Mouse (Mus musculus): ENCODE results near the gene Znhit3. TPM values are rescaled to one million over a fixed set of nuclear protein-coding genes. Genes with fewer than 3 reads are reported as not detected.

Znhit3 gene
- polyA plus RNA-seq, 1 experiment from 2014 or later: 63.8 TPM

DNA sequence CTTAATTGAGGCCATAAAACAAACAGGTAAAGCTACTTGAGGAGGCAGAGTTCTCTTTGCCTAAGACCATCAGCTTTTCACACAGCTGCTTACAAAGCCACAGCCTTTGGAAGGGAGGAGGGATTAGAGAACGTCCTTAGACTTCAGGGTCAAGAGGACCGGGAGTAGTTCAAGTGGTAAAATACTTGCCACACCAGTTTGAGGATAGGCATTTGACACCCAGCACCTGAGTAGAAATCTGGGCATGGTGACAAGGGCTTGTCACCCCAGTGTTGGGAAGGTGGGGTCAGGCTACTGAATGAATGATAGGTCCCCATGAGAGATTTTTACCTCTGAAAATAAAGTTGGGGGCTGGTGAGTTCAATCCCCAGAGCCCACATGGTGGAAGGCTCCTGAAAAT lies 36.4 kb upstream of the Znhit3 start:
- 58% methylated on average over 2 of the region's 2 CpGs for WGBS
- Histone ChIP-seq H3K4me1 (peaks cover 3% of the 10 kb centered on the region; the same call in 1 of the 2 replicates), H3K9me3 (no peaks in the 10 kb centered on the region), H3K9ac (no peak overlapping the region), H3K27me3 (peaks cover 19% of the 10 kb centered on the region), H3K4me2 (replicated peaks) (no peak overlapping the region), H3K36me3 (no peaks in the 10 kb centered on the region), H3K4me3 (no peak overlapping the region), H3K27ac (no peak overlapping the region)
- no peak for ATAC-seq (ENCODE audit: insufficient number of reproducible peaks, insufficient read depth, low FRiP score, low TSS enrichment)

DNA sequence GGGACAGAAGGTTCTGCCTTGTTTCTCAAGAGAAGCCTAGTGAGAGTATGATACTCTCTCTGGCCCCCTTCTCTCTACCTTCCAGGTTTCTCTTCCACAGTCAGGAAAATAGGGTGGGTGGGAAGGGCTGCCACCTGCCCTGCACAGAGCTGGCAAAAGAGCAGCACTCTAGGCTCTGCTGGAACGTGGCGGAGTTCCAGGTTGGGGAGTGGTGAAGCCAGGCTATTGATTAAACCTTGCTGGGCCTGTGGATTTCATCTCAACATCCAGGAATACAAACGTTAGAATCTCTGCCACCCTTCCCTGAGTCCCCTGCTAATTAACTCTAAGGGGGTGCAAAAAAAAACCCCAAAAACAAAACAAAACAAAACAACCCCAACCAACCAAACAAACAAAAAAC lies 32.4 kb upstream of the Znhit3 start:
- Histone ChIP-seq H3K36me3 (no peaks in the 10 kb centered on the region), H3K27me3 (peaks cover 19% of the 10 kb centered on the region), H3K9me3 (no peaks in the 10 kb centered on the region), H3K4me2 (replicated peaks) (no peak overlapping the region), H3K4me3 (no peak overlapping the region), H3K4me1 (0 out of 2 replicates have a peak, but pooled peaks cover 6% of the 10 kb centered on the region), H3K27ac (no peak overlapping the region), H3K9ac (no peak overlapping the region)
- 52% methylated on average over 3 of the region's 3 CpGs for WGBS
- ATAC-seq (ENCODE audit: insufficient number of reproducible peaks, insufficient read depth, low FRiP score, low TSS enrichment): no peak

DNA sequence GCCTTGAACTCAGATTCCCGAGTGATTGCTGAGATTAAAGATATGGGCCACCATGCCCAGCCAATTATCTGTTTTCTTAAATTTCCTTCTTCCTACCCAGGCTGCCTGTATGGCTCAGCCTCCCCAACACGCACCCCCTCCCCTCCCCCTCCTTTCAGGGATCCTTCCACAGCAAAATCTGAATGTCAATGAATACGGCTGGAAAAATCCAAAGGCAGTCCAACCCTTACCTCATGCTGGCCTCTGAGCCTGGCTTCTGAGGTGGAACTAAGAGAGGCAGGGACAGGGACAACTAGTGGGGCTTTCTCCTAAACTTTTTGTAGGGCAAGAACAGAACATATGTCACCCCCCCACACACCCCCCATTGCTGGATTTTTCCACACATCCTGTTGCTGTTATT lies 31.9 kb upstream of the Znhit3 start:
- 45% methylated on average over 3 of the region's 3 CpGs for WGBS
- no peak overlapping the region for H3K27ac ChIP-seq
- no peak overlapping the region for H3K9ac ChIP-seq
- no peak for ATAC-seq (ENCODE audit: insufficient number of reproducible peaks, insufficient read depth, low FRiP score, low TSS enrichment)
- H3K36me3 ChIP-seq: no peaks in the 10 kb centered on the region
- H3K4me3 ChIP-seq: no peak overlapping the region
- H3K4me2 ChIP-seq (replicated peaks): no peak overlapping the region
- peaks cover 19% of the 10 kb centered on the region for H3K27me3 ChIP-seq
- H3K9me3 ChIP-seq: no peaks in the 10 kb centered on the region
- 0 out of 2 replicates have a peak, but pooled peaks cover 6% of the 10 kb centered on the region for H3K4me1 ChIP-seq

- peaks cover 19% of the 10 kb centered on the region for H3K27me3 ChIP-seq
- H3K4me1 ChIP-seq: 0 out of 2 replicates have a peak, but pooled peaks cover 6% of the 10 kb centered on the region
- H3K4me3 ChIP-seq: no peak overlapping the region
- WGBS: 76% methylated on average over 6 of the region's 6 CpGs
- no peak for ATAC-seq (ENCODE audit: insufficient number of reproducible peaks, insufficient read depth, low FRiP score, low TSS enrichment)
- H3K36me3 ChIP-seq: no peaks in the 10 kb centered on the region
- no peak overlapping the region for H3K4me2 ChIP-seq (replicated peaks)
- no peak overlapping the region for H3K27ac ChIP-seq
- H3K9me3 ChIP-seq: no peaks in the 10 kb centered on the region
- no peak overlapping the region for H3K9ac ChIP-seq
These were observed 31.0 kb upstream of the Znhit3 start for GRCm38 (mm10) chr11:84947206-84947605.

DNA sequence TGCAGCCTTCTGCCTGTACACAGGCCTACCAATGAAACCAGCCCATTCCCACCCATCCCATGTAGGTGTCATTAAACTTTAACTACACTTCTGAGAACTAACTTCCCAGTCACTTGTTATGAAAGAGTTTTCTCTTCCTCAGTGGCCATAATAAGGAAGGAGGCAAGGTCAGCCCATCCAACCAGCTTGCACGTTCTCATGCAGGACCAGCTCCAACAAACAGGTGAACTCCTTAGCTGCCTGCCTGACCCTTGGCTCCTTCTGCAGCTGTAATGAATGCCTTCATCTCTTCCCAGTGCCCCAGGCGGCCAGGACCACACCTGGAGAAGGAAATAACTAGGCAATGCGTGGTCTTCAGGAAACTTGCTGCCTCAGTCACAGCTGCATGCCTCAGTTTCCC lies 29.7 kb upstream of the Znhit3 start:
- Histone ChIP-seq H3K36me3 (no peaks in the 10 kb centered on the region), H3K9ac (no peak overlapping the region), H3K27ac (no peak overlapping the region), H3K4me3 (no peak overlapping the region), H3K27me3 (peaks cover 19% of the 10 kb centered on the region), H3K4me1 (0 out of 2 replicates have a peak, but pooled peaks cover 6% of the 10 kb centered on the region), H3K9me3 (no peaks in the 10 kb centered on the region), H3K4me2 (replicated peaks) (no peak overlapping the region)
- ATAC-seq (ENCODE audit: insufficient number of reproducible peaks, insufficient read depth, low FRiP score, low TSS enrichment): no peak
- WGBS: 42% methylated on average over 3 of the region's 3 CpGs

GRCm38 (mm10) chr11:84944639-84945435 lies 28.7 kb upstream of the Znhit3 start:
- 0 out of 2 replicates have a peak, but pooled peaks cover 6% of the 10 kb centered on the region for H3K4me1 ChIP-seq
- no peak overlapping the region for H3K9ac ChIP-seq
- H3K4me2 ChIP-seq (replicated peaks): no peak overlapping the region
- H3K27ac ChIP-seq: no peak overlapping the region
- H3K4me3 ChIP-seq: no peak overlapping the region
- no peaks in the 10 kb centered on the region for H3K36me3 ChIP-seq
- no peaks in the 10 kb centered on the region for H3K9me3 ChIP-seq
- peaks cover 19% of the 10 kb centered on the region for H3K27me3 ChIP-seq
- whole genome bisulfite sequencing: 2% methylated on average over 12 of the region's 12 CpGs
- no peak for ATAC-seq (ENCODE audit: insufficient number of reproducible peaks, insufficient read depth, low FRiP score, low TSS enrichment)

- H3K27me3 ChIP-seq: peaks cover 19% of the 10 kb centered on the region
- H3K9me3 ChIP-seq: no peaks in the 10 kb centered on the region
- no peak for ATAC-seq (ENCODE audit: insufficient number of reproducible peaks, insufficient read depth, low FRiP score, low TSS enrichment)
- under 1% methylated on average over 15 of the region's 15 CpGs for WGBS
- no peak overlapping the region for H3K4me3 ChIP-seq
- no peak overlapping the region for H3K27ac ChIP-seq
- no peaks in the 10 kb centered on the region for H3K36me3 ChIP-seq
- no peak overlapping the region for H3K9ac ChIP-seq
- H3K4me1 ChIP-seq: 0 out of 2 replicates have a peak, but pooled peaks cover 6% of the 10 kb centered on the region
- peak overlapping the region; percentile 43 for H3K4me2 ChIP-seq (replicated peaks)
These were observed 27.8 kb upstream of the Znhit3 start for GRCm38 (mm10) chr11:84943948-84944347.

- Histone ChIP-seq H3K9ac (no peak overlapping the region), H3K4me1 (0 out of 2 replicates have a peak, but pooled peaks cover 6% of the 10 kb centered on the region), H3K27me3 (peaks cover 12% of the 10 kb centered on the region), H3K36me3 (no peaks in the 10 kb centered on the region), H3K27ac (no peak overlapping the region), H3K4me3 (no peak overlapping the region), H3K4me2 (replicated peaks) (no peak overlapping the region), H3K9me3 (no peaks in the 10 kb centered on the region)
- no peak for ATAC-seq (ENCODE audit: insufficient number of reproducible peaks, insufficient read depth, low FRiP score, low TSS enrichment)
- WGBS: 77% methylated on average over 10 of the region's 10 CpGs
These were observed 24.0 kb upstream of the Znhit3 start for GRCm38 (mm10) chr11:84940140-84940539.

DNA sequence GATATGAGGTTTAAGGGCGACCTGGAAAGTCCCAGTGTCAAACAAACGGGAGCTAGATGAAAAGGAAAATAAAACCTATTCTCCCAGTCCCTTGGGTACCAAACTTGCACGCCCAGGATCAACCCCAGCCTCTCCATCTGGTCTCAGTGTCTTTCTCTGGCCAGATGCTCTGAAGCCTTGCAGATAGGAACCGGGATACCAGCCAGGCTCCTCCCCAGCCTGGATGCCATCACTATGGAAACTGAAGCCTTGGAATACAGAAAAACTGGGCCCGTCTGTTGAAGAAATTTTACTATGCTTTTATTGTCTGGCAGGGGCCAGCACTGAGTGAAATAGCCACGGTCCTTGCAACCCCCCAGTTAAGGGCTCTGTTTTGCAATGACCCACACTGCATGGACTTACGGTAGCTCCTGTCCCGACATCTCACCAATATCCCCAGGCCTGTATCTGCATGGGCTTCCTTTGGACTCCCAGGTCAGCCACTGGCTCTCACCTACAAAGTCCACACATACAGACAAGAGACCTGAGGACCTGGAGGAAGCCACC lies 23.4 kb upstream of the Znhit3 start:
- H3K9me3 ChIP-seq: no peaks in the 10 kb centered on the region
- no peak for ATAC-seq (ENCODE audit: insufficient number of reproducible peaks, insufficient read depth, low FRiP score, low TSS enrichment)
- no peak overlapping the region for H3K4me2 ChIP-seq (replicated peaks)
- no peak overlapping the region for H3K4me3 ChIP-seq
- 0 out of 2 replicates have a peak, but pooled peaks cover 6% of the 10 kb centered on the region for H3K4me1 ChIP-seq
- no peak overlapping the region for H3K9ac ChIP-seq
- WGBS: 62% methylated on average over 8 of the region's 8 CpGs
- H3K27me3 ChIP-seq: peaks cover 7% of the 10 kb centered on the region
- no peaks in the 10 kb centered on the region for H3K36me3 ChIP-seq
- H3K27ac ChIP-seq: no peak overlapping the region

GRCm38 (mm10) chr11:84932261-84932660 lies 16.1 kb upstream of the Znhit3 start:
- H3K9ac ChIP-seq: no peak overlapping the region
- no peak overlapping the region for H3K4me2 ChIP-seq (replicated peaks)
- WGBS: 11% methylated on average over 6 of the region's 6 CpGs
- no peaks in the 10 kb centered on the region for H3K36me3 ChIP-seq
- ATAC-seq (ENCODE audit: insufficient number of reproducible peaks, insufficient read depth, low FRiP score, low TSS enrichment): no peak
- no peak overlapping the region for H3K27ac ChIP-seq
- no peak overlapping the region for H3K4me3 ChIP-seq
- H3K4me1 ChIP-seq: peaks cover 3% of the 10 kb centered on the region; the same call in 1 of the 2 replicates
- no peaks in the 10 kb centered on the region for H3K9me3 ChIP-seq
- no peaks in the 10 kb centered on the region for H3K27me3 ChIP-seq

DNA sequence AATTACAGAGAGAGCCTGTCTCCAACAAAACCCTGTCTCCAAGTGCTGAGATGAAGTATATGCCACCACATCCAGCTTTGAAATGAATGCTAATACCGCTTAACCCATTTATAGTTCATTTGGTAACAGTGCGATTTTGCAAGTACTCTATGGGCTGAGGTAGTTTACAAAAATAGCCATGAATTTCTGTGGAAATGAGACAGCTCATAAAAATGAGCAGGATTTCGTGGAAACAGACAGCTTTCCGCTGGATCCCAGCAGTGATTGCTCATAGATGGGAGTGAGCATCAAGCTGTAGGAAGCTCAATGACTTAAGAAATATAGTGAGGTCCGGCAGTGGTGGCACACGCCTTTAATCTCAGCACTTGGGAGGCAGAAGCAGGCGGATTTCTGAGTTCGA lies 4.8 kb upstream of the Znhit3 start:
- 88% methylated on average over 8 of the region's 8 CpGs for WGBS
- ATAC-seq (ENCODE audit: insufficient number of reproducible peaks, insufficient read depth, low FRiP score, low TSS enrichment): no peak
- no peak overlapping the region for H3K4me2 ChIP-seq (replicated peaks)
- no peaks in the 10 kb centered on the region for H3K36me3 ChIP-seq
- 0 out of 2 replicates have a peak, but pooled peaks cover 2% of the 10 kb centered on the region for H3K4me1 ChIP-seq
- no peak overlapping the region for H3K4me3 ChIP-seq
- no peak overlapping the region for H3K9ac ChIP-seq
- H3K9me3 ChIP-seq: no peaks in the 10 kb centered on the region
- H3K27me3 ChIP-seq: 0 out of 2 replicates have a peak, but pooled peaks cover 2% of the 10 kb centered on the region
- no peak overlapping the region for H3K27ac ChIP-seq

GRCm38 (mm10) chr11:84919951-84920350 lies 3.8 kb upstream of the Znhit3 start:
- H3K4me3 ChIP-seq: no peak overlapping the region
- WGBS: 71% methylated on average over 7 of the region's 7 CpGs
- no peak for ATAC-seq (ENCODE audit: insufficient number of reproducible peaks, insufficient read depth, low FRiP score, low TSS enrichment)

More at GRCm38 (mm10) chr11:84919951-84920350, 3.8 kb upstream of the Znhit3 start:
- no peaks in the 10 kb centered on the region for H3K9me3 ChIP-seq
- 0 out of 2 replicates have a peak, but pooled peaks cover 2% of the 10 kb centered on the region for H3K4me1 ChIP-seq
- no peak overlapping the region for H3K4me2 ChIP-seq (replicated peaks)
- H3K27me3 ChIP-seq: 0 out of 2 replicates have a peak, but pooled peaks cover 2% of the 10 kb centered on the region
- H3K36me3 ChIP-seq: no peaks in the 10 kb centered on the region
- H3K27ac ChIP-seq: no peak overlapping the region
- no peak overlapping the region for H3K9ac ChIP-seq
